Mouse (Mus musculus) forebrain, embryonic 15.5 days (tissue): ENCODE data around the gene Lrrn3. TPM values are rescaled to one million over a fixed set of nuclear protein-coding genes. Genes with fewer than 3 reads are reported as not detected.

ENCODE experiments used
- ATAC-seq: fragments of 200-750 bp; cut with Nextera tagmentation; replicated peaks from 2 replicates; pipeline ENCODE4 v1.8.0; 2017; ENCODE audit warnings: mild to moderate bottlenecking, moderate TSS enrichment, moderate library complexity
- H3K27ac ChIP-seq: fragments of 300-500 bp; sonication (generic); replicated peaks from 2 replicates; pipeline ENCODE4 v1.5.1; 2015; ENCODE audit warnings: mild to moderate bottlenecking, inconsistent platforms
- H3K27me3 ChIP-seq: fragments of 300-500 bp; sonication (generic); 2 replicates; pipeline ENCODE4 v1.6.1; 2015; ENCODE audit warnings: inconsistent platforms
- H3K36me3 ChIP-seq: fragments of 300-500 bp; sonication (generic); 2 replicates; pipeline ENCODE4 v1.6.1; 2015; ENCODE audit warnings: mild to moderate bottlenecking, inconsistent platforms
- H3K4me1 ChIP-seq: fragments of 300-500 bp; sonication (generic); 2 replicates; pipeline ENCODE4 v1.6.1; 2015; ENCODE audit warnings: inconsistent platforms
- H3K4me2 ChIP-seq: fragments of 300-500 bp; sonication (generic); replicated peaks from 2 replicates; pipeline ENCODE4 v1.6.1; 2015; ENCODE audit warnings: mild to moderate bottlenecking, inconsistent platforms
- H3K4me3 ChIP-seq: fragments of 300-500 bp; sonication (generic); 2 replicates; pipeline ENCODE4 v1.5.1; 2015; ENCODE audit warnings: mild to moderate bottlenecking, inconsistent platforms
- H3K9ac ChIP-seq: fragments of 300-500 bp; sonication (generic); replicated peaks from 2 replicates; pipeline ENCODE4 v1.6.1; 2015; ENCODE audit warnings: mild to moderate bottlenecking, inconsistent platforms
- H3K9me3 ChIP-seq: fragments of 300-500 bp; sonication (generic); 2 replicates; pipeline ENCODE4 v1.6.1; 2016; ENCODE audit warnings: inconsistent platforms
- WGBS: fragments of 180-500 bp; shearing (Covaris S2); methylation state at CpG from one replicate; pipeline ENCODE4 v1.1.7; 2015; ENCODE audit warnings: mixed read lengths; 5-methylcytosine and 5-hydroxymethylcytosine counted together
- polyA plus RNA-seq: library from polyadenylated mRNA; unstranded; fragments of >200 nt; fragmentation: Nextera tagmentation; extraction: Ambion mirVana; gene quantifications from 2 replicates; pipeline ENCODE4 v1.2.1, GENCODE M21; 2015

The Lrrn3 gene
- polyA plus RNA-seq, 1 experiment from 2014 or later: 76.1 TPM

DNA sequence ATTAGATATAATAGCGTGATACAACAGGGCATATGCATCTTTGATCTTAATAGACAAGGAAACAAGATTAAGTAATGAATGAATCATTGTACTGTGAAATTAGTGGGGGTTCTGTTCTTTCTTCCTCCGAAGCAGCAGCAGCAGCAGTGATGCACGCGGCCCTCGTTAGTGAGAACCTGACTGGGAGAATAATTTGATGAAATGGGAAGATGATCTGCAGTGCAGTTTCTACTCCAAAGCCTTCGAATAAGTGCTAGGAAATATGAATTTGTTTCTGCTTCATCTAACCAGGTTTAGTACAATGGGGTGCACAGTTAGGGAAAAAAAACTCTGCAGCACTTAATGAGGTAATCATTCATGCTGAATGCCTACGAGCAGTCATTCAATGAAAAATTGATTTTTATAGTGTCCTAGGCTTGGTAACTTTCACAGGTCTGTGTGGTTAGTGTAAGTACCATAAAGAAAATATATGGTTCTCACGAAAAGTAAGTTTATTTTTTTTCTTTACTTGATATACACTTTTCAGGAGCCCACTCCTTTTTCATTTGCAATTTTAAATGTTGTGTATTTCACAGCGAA is 61.0 kb downstream of the Lrrn3 start:
- Histone ChIP-seq H3K4me3 (no peak overlapping the region), H3K4me2 (no peak overlapping the region), H3K4me1 (0 out of 2 replicates have a peak, but pooled peaks cover 6% of the 10 kb centered on the region), H3K36me3 (no peaks in the 10 kb centered on the region), H3K27ac (no peak overlapping the region), H3K9me3 (no peaks in the 10 kb centered on the region), H3K27me3 (no peaks in the 10 kb centered on the region), H3K9ac (no peak overlapping the region)
- WGBS: 23% methylated on average over 9 of the region's 9 CpGs
- no peak for ATAC-seq

DNA sequence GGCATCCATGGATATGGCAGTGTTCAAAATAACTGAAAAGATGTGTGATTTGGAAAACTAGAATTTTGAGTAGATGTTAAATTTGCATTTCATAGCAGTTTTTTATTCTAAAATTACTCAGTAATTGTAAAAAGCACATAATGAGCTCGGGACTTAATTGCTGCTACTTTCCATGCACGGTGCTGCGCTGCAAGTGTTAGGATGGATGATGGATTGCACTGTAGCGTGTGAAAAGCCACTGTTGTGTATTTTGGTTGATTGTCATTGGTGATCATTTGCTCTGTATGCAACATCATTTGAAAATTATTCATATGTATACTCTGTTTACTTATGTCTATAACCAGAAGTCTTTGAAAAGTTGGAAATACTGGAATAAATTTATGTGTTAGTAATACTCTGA is 68.3 kb downstream of the Lrrn3 start:
- WGBS: 46% methylated on average over 4 of the region's 4 CpGs
- ATAC-seq: no peak
- no peak overlapping the region for H3K9ac ChIP-seq

DNA sequence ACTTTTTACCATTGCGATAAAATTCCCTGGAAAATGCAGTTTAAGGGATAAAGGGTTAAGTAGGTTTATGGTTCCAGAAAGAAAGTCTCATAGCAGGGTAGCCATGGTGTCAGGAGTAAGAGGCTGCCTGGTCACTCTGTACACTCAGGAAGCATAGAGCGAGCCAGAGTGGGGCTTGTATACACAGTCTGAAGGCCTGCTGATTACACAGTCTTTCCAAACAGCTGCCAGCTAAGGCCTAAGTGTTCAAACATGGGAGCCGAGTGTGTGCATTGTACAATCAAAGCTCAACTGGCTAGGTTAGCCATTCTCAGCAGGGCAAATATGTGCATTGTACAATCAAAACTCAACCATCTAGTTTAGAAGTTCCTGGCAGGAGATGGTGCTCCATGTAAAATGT is 69.1 kb downstream of the Lrrn3 start:
- H3K4me1 ChIP-seq: no peaks in the 10 kb centered on the region; the same call in 1 of the 2 replicates
- WGBS: 67% methylated on average over 3 of the region's 3 CpGs
- H3K4me3 ChIP-seq: no peak overlapping the region
- H3K4me2 ChIP-seq: no peak overlapping the region
- ATAC-seq: no peak
- no peak overlapping the region for H3K27ac ChIP-seq
- H3K9me3 ChIP-seq: no peaks in the 10 kb centered on the region
- H3K36me3 ChIP-seq: no peaks in the 10 kb centered on the region
- H3K27me3 ChIP-seq: no peaks in the 10 kb centered on the region
- H3K9ac ChIP-seq: no peak overlapping the region

More for the DNA sequence above, 68.3 kb downstream of the Lrrn3 start:
- no peaks in the 10 kb centered on the region for H3K9me3 ChIP-seq
- H3K36me3 ChIP-seq: no peaks in the 10 kb centered on the region
- no peaks in the 10 kb centered on the region; the same call in 1 of the 2 replicates for H3K4me1 ChIP-seq
- no peak overlapping the region for H3K27ac ChIP-seq
- no peak overlapping the region for H3K4me3 ChIP-seq
- no peaks in the 10 kb centered on the region for H3K27me3 ChIP-seq
- H3K4me2 ChIP-seq: no peak overlapping the region

DNA sequence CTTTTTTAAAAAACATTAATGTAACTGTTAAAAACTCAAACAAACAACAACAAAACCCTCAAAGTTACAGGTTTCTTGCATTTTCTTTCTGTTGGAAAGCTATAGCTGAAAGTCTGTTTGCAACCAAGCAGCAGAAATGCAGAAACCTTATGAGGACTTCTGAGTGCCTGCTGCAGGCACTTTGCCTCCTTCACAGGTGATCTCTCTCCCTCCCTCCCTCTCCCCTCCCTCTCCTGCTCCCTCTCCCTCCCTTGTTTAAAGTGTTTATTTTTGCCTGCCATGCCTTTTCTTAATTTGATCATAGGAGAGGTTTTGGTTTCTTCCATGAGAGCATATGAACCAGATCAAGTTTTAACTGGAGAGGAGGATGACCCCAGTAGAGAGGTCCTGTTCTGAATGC is 69.6 kb downstream of the Lrrn3 start:
- ATAC-seq: no peak
- Histone ChIP-seq H3K4me3 (no peak overlapping the region), H3K27ac (no peak overlapping the region)

DNA sequence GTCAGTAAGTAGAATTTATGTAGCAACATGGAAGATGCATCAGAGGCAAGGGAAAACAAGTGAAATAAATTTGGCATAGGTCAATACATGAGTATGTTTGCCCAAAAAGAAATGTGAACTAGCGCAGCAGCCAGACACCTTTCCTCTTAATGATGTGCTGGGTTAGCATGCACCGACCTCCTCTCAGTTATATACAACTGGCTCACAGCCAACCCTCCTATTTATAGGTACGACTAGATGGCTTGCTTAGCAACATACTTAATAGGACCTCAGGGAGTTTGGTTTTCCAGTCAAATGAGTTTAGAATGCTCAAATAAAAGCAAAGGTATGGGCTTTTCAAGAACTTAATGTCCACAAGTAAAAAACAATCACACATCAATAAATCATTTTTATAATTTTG is 76.8 kb downstream of the Lrrn3 start:
- Histone ChIP-seq H3K9ac (no peak overlapping the region), H3K36me3 (no peaks in the 10 kb centered on the region), H3K4me2 (no peak overlapping the region), H3K27ac (no peak overlapping the region), H3K4me3 (no peak overlapping the region), H3K4me1 (no peaks in the 10 kb centered on the region), H3K27me3 (no peaks in the 10 kb centered on the region), H3K9me3 (no peaks in the 10 kb centered on the region)
- 34% methylated on average over 3 of the region's 3 CpGs for WGBS
- no peak for ATAC-seq

More for the DNA sequence above, 69.6 kb downstream of the Lrrn3 start:
- no peaks in the 10 kb centered on the region for H3K27me3 ChIP-seq
- H3K4me1 ChIP-seq: no peaks in the 10 kb centered on the region; the same call in 1 of the 2 replicates
- no peaks in the 10 kb centered on the region for H3K36me3 ChIP-seq
- H3K9ac ChIP-seq: no peak overlapping the region
- no peak overlapping the region for H3K4me2 ChIP-seq
- no peaks in the 10 kb centered on the region for H3K9me3 ChIP-seq

DNA sequence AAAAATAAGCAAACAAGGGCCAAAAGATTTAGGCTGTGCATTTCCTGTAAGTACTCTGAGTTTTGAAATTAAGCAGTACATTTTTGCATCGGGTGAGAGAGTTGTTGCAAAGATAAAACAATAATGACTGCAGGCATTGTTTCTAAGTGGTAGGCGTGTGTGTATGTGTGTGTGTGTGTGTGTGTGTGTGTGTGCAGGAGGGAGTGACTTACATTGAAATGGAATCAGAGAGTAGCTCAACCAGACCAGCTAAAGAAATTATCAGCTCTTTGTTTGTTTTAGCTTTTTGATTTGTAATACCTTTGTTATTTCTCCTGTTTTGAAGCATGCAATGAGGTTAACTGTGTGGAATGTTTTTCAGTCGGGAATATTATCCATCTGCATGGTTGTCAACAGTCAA is 84.3 kb downstream of the Lrrn3 start:
- ATAC-seq: no peak
- 67% methylated on average over 3 of the region's 3 CpGs for WGBS
- Histone ChIP-seq H3K36me3 (no peaks in the 10 kb centered on the region), H3K4me2 (no peak overlapping the region), H3K27me3 (no peaks in the 10 kb centered on the region), H3K9ac (no peak overlapping the region), H3K9me3 (no peaks in the 10 kb centered on the region), H3K27ac (no peak overlapping the region), H3K4me3 (no peak overlapping the region), H3K4me1 (no peaks in the 10 kb centered on the region)
